Mouse (Mus musculus) bone marrow, adult 2 months (tissue): ENCODE measurements at regions not wholly inside any gene's neighbourhood (a gene's known extent, or its start where the extent isn't known, plus 50 kb on each side); places are given as distances from the start of the nearest gene placed in this dataset.

Experiments used
- CTCF ChIP-seq: fragments of 200-500 bp; IDR thresholded peaks from 2 replicates; pipeline ENCODE4 v1.5.1; 2011; ENCODE audit warnings: low read length, control low read depth; ENCODE audit not compliant: control insufficient read depth, insufficient read depth
- POLR2A ChIP-seq: fragments of 200-500 bp; IDR thresholded peaks from 2 replicates; pipeline ENCODE4 v1.6.1; 2011; ENCODE audit warnings: low read depth, mild to moderate bottlenecking, control low read depth, low read length, borderline replicate concordance; ENCODE audit not compliant: control insufficient read depth

GRCm38 (mm10) chr5:4650709-4651108 lies 107.1 kb downstream of the Fzd1 start:
- TF ChIP-seq POLR2A: no peak
- TF ChIP-seq CTCF: no peak
